Mouse (Mus musculus) heart, adult 10 weeks (tissue): ENCODE measurements around the gene Ly6g6d. TPM values are rescaled to one million over a fixed set of nuclear protein-coding genes. Genes with fewer than 3 reads are reported as not detected.

ENCODE experiments used
- polyA plus RNA-seq: library from polyadenylated mRNA; stranded (reverse); fragments of 350-450 nt; fragmentation: Illumina TruSeq; extraction: RNeasy Lipid Tissue Mini Kit (QIAGEN cat#74804); gene quantifications from one replicate; pipeline ENCODE4 v1.2.3, GENCODE M21; 2014; ENCODE audit warnings: low read depth, low replicate concordance

The Ly6g6d gene
- polyA plus RNA-seq, 1 experiment from 2014 or later, result not detected

Other genes starting within 250 kb of the Ly6g6d start
- 15.7 TPM for gene Stk19, start 241.1 kb downstream of the Ly6g6d start, polyA plus RNA-seq
- 18.6 TPM for gene Dxo, start 241.0 kb downstream of the Ly6g6d start, polyA plus RNA-seq
- 20.6 TPM for gene Skiv2l, start 227.9 kb downstream of the Ly6g6d start, polyA plus RNA-seq
- 20.1 TPM for gene Nelfe, start 227.7 kb downstream of the Ly6g6d start, polyA plus RNA-seq
- 3.5 TPM for gene Cfb, start 215.5 kb downstream of the Ly6g6d start, polyA plus RNA-seq
- 11.8 TPM for gene Zbtb12, start 198.6 kb downstream of the Ly6g6d start, polyA plus RNA-seq
- gene Gm20547, start 196.0 kb downstream of the Ly6g6d start, polyA plus RNA-seq, result not detected
- 5.3 TPM for gene C2, start 179.8 kb downstream of the Ly6g6d start, polyA plus RNA-seq
- gene Ehmt2, start 179.6 kb downstream of the Ly6g6d start, polyA plus RNA-seq, result 40.6 TPM
- gene Slc44a4, start 163.6 kb downstream of the Ly6g6d start, polyA plus RNA-seq, result not detected
- gene Neu1, start 146.8 kb downstream of the Ly6g6d start, polyA plus RNA-seq, result 18.6 TPM
- 7.8 TPM for gene Hspa1b, start 118.8 kb downstream of the Ly6g6d start, polyA plus RNA-seq
- not detected for gene Gm20481, start 108.2 kb downstream of the Ly6g6d start, polyA plus RNA-seq
- gene Hspa1a, start 105.9 kb downstream of the Ly6g6d start, polyA plus RNA-seq, result 10.2 TPM
- gene Hspa1l, start 105.4 kb downstream of the Ly6g6d start, polyA plus RNA-seq, result 9.2 TPM
- 17.0 TPM for gene Lsm2, start 96.2 kb downstream of the Ly6g6d start, polyA plus RNA-seq
- gene Vars, start 77.1 kb downstream of the Ly6g6d start, polyA plus RNA-seq, result 20.7 TPM
- 6.5 TPM for gene Vwa7, start 61.5 kb downstream of the Ly6g6d start, polyA plus RNA-seq
- gene Sapcd1, start 50.0 kb downstream of the Ly6g6d start, polyA plus RNA-seq, result 0.58 TPM
- 0.55 TPM for gene Msh5, start 31.3 kb downstream of the Ly6g6d start, polyA plus RNA-seq
- gene Clic1, start 28.1 kb downstream of the Ly6g6d start, polyA plus RNA-seq, result 50.4 TPM
- gene Ddah2, start 19.0 kb downstream of the Ly6g6d start, polyA plus RNA-seq, result 33.4 TPM
- gene Ly6g6c, start 12.7 kb downstream of the Ly6g6d start, polyA plus RNA-seq, result not detected
- gene Mpig6b, start 11.9 kb downstream of the Ly6g6d start, polyA plus RNA-seq, result not detected
- gene Ly6g6e, start 1.2 kb downstream of the Ly6g6d start, polyA plus RNA-seq, result not detected
- not detected for gene Ly6g6f, start 7.5 kb upstream of the Ly6g6d start, polyA plus RNA-seq
- 72.3 TPM for gene Abhd16a, start 11.2 kb upstream of the Ly6g6d start, polyA plus RNA-seq
- not detected for gene Ly6g5c, start 30.2 kb upstream of the Ly6g6d start, polyA plus RNA-seq
- 0.39 TPM for gene Ly6g5b, start 37.4 kb upstream of the Ly6g6d start, polyA plus RNA-seq
- 17.0 TPM for gene Gpank1, start 43.4 kb upstream of the Ly6g6d start, polyA plus RNA-seq
- gene Csnk2b, start 44.0 kb upstream of the Ly6g6d start, polyA plus RNA-seq, result 145 TPM
- gene D17H6S53E, start 48.3 kb upstream of the Ly6g6d start, polyA plus RNA-seq, result 22.9 TPM
- not detected for gene Apom, start 54.0 kb upstream of the Ly6g6d start, polyA plus RNA-seq
- 122 TPM for gene Bag6, start 57.1 kb upstream of the Ly6g6d start, polyA plus RNA-seq
- gene Prrc2a, start 86.8 kb upstream of the Ly6g6d start, polyA plus RNA-seq, result 139 TPM
- 6.0 TPM for gene Aif1, start 98.0 kb upstream of the Ly6g6d start, polyA plus RNA-seq
- gene Lst1, start 110.4 kb upstream of the Ly6g6d start, polyA plus RNA-seq, result 4.1 TPM
- 0.68 TPM for gene Ltb, start 116.4 kb upstream of the Ly6g6d start, polyA plus RNA-seq
- gene Tnf, start 123.9 kb upstream of the Ly6g6d start, polyA plus RNA-seq, result 0.29 TPM
- gene Lta, start 127.3 kb upstream of the Ly6g6d start, polyA plus RNA-seq, result not detected
- 1.8 TPM for gene Gm16181, start 142.8 kb upstream of the Ly6g6d start, polyA plus RNA-seq
- 4.9 TPM for gene Atp6v1g2, start 155.6 kb upstream of the Ly6g6d start, polyA plus RNA-seq
- 6.4 TPM for gene Nfkbil1, start 157.7 kb upstream of the Ly6g6d start, polyA plus RNA-seq
- gene Ddx39b, start 163.7 kb upstream of the Ly6g6d start, polyA plus RNA-seq, result 112 TPM
- 162 TPM for gene H2-D1, start 184.7 kb upstream of the Ly6g6d start, polyA plus RNA-seq
- gene H2-Q1, start 242.3 kb upstream of the Ly6g6d start, polyA plus RNA-seq, result not detected